Mouse (Mus musculus): ENCODE results near the gene Il1a.

The Il1a gene

DNA sequence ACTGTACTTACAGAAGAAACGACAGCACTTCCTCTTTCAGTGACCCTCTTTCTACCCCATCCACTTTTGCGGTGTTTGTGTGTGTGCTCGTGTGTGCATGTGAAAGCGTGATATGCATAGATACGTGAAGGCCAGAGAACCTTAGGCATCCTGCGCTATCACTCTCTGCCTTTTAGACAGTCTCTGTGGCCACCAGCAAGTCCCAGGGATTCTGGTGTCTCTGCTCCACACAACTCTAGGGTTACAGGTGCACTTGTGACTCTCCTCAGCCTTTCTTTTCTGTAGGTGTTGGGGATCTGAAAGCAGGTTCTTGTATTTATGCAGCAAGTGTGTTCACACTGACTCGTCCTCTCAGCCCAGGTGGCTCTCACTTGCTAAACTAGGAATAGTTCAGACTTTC is 44.5 kb downstream of the Il1a start:
- no peak for DNase-seq (ENCODE audit: extremely low spot score)

DNA sequence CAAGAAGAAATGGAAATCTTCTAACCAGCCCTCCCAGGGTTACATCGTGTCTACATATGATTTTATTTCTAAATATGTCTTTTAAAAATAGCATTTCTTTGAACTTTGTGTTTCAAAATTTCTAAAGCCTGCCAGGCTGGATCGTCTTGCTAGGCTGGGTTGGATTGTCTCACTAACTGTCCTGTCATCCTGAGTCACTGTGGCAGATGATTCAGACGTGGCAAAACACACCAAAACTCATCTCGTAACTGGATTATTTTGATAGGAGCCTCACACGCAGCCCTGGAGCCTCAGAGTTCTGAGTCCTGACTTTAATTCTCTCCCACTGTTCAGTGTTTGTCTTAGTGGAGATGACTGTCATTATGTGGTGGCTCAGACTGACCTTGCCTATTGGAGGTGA is 46.7 kb downstream of the Il1a start:
- no peak for DNase-seq (ENCODE audit: extremely low spot score)

DNA sequence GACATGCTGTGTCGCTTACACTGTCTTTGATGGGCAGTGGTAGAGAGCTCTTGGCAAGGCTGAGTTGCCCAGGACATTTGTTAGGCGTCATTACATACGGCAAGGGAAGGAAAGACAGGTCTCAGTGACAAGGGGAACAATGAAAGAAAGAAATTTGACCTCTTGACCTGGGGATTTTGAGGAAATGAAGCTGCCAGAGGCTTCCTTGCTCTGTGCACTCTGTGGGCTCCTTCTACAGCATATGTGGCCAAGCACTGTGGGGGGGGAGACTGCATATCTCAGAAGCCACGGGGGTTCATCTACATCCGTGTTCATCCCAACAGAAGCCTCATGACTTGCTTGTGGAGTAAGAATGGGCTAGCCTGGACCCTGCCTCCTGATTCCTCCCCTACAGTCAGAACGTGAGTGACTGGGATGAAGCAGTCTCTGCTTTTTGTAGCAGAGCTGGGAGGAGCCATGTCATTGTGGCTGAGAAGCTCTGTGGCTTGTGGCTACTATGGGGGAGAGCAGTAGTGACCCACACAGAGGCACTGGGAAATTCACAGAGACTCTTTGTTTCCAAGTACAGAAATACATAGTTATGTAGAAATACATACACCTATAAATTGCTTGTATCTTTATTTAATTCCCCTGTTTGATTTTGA is 48.5 kb downstream of the Il1a start:
- DNase-seq (ENCODE audit: extremely low spot score), result no peak

DNA sequence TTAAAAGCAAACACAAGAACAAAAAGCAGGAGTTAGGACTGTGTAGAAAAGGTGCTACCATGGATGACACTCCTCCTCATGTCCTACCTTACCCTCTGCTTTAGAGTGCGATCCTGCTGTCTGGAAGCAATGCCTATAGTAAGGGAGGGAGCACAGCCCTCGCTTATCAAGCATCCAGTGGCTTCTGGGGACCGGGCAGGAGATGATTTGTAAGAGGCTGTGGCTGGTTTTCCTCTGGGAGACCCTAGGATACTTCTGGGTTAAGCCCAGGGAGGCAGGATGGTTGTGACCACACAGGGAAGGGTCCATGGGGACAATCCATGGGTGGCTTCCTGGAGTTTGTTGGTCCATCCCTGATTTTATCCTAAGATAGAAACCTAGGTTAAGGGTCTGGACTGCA is 49.1 kb downstream of the Il1a start:
- no peak for DNase-seq (ENCODE audit: extremely low spot score)

DNA sequence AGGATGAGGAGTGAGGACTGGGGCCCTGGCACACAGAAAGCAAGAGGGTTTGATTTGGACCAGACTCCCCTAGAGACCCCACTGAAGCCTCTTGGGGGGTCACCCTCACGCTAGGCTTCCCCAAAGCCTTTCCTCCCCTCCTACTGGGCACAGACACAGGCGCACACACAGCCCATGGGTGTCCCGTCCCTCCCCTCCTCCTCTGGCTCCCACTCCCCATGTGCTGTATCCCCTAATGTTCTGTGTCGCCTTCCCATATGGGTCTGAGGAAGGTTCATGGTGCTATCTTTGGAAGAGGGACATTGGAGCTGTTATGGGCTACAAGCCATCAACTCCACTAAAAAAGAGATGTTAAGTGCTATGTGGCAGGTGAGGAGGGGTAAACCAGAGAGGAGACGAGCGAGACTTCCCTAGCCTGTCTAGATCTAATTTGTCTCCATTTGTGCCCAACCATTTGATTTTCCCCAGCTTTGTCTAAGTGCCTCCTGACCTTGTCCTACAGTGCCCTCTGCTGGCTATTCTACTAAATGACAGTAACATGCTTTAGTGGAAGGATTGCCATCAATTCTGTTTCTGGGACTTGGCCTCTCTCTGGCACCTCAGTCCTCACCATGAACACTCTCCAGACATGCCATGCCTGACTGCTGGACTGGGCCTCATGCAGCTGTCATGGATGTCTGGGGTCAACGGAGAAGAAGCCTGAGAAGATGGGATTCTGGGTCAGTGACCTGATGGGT is 51.1 kb downstream of the Il1a start:
- peak; percentile 80 for DNase-seq (ENCODE audit: extremely low spot score)

DNA sequence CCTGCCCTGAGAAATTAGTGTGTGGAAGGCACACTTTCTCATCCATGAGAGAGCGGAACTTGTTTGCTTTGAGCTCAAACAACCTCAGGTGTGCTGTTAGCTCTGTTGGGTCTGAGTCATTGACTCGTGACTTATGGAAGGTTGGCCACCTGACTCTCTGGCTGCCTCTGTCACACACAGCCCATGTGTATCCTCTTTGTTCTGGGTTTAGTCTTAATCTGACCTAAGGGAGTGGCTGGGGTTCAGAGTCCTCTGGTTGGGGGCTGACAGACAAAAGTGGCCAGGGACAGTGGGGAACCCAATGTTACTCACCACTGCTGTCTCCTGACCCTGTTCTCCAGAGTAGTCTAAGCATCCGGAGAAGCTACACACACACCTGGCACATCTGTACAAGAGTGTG is 51.7 kb downstream of the Il1a start:
- DNase-seq (ENCODE audit: extremely low spot score), result no peak

DNA sequence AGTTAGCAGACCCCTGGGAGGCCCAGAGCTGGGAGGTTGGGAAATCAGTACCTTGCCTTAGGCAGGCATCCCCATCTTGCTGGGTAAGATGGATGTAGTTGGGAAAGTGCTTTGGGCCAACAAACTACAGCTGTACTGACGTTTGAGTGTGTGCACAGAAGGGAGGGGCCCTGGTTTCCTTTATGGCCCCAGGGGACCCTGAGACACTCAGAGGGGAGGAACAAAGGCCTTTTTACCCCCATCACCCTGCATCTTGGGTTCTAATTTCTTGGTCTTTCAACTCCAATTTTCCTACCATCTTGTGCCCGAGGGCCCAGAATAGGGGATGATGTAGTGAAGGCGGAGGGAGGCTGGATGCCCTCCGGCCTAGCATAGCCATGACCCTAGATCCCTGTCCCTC is 53.8 kb downstream of the Il1a start:
- no peak for DNase-seq (ENCODE audit: extremely low spot score)

DNA sequence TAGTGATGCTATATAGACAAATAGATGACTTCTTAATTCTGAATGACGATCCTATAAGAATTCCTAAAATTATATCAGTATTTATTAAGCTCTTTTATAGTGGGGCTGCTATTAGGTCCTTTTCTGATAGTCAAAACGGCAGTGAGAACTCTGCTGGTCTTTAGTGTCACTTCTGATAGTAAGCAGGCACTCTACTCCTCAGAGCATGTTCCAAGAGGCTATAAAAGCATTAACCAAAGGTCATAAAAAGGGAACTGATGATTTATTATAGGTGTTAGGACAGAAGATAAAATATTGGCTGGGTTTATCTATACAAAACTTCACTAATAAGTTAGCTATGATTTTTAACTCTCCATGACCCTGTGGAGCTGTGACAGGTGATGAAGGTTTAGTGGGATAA is 55.7 kb downstream of the Il1a start:
- DNase-seq (ENCODE audit: extremely low spot score), result no peak

DNA sequence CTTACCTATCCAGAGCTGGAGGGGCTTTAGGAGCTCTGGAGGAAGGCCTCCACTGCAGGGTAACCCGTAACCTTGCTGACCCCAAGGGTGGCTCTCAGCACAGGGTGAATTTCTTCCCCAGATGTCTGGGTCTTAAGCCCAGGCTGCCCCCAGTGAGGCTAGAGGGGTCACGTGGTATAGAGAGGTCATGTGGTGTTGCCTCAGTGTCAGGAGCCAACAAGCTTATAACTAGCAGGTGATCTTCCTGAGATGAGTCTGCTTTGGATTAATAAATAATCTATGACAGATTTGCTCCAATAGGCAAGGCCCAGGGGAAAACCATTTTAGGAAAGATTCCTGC is 56.2 kb downstream of the Il1a start:
- DNase-seq (ENCODE audit: extremely low spot score), result no peak

DNA sequence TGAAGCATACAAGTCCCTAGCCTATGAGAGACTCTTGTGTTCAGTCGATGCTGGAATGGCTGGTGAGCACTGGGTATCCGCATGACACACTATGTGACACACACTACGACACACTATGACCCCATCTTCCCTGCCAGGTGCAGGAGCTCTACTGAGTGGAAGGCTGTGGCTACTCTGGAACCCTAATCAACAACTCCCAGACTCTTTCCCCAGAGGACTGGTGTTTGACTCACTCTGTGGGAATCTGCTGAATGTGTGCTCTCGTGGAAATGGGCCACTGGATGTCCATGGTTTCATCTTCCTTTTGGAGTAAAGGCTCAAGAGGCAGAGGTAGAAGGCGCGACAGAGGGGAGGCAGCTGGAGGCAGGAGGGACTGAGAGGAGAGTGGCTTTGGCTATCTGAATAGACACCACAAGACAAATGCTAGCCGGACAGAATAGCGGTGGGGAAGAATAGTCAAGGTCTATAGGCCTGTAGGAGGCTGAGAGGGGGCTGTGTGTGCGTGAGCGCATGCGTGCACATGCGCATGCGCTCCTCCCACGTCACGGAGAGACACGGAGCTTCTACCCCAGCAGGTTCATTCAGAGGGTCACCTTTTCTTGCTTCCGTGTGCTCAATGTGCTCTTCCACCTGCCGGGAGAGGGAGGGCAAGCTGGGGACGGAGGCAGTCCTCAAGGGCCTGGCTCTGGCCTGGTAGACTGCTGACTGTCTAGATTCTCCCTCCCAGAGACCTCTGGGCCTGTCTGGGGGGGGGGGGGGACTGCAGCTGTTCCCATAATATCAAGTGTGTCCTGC is 56.7 kb downstream of the Il1a start:
- no peak for DNase-seq (ENCODE audit: extremely low spot score)
